Mouse (Mus musculus) CH12.LX (cell line): Measurements from ENCODE around the gene S1pr4. TPM values are rescaled to one million over a fixed set of nuclear protein-coding genes. Genes with fewer than 3 reads are reported as not detected.

Experiments
- DNase-seq: peaks from one replicate; pipeline ENCODE4 v3.0.0-alpha.2; 2013; ENCODE audit errors: extremely low read depth
- H3K27ac ChIP-seq: 2 replicates; pipeline ENCODE4 v1.5.1; 2012; ENCODE audit warnings: low read depth, mild to moderate bottlenecking, control low read depth, moderate library complexity; ENCODE audit not compliant: insufficient read depth
- H3K27me3 ChIP-seq: replicated peaks from 2 replicates; pipeline ENCODE3; 2012; ENCODE audit warnings: inconsistent platforms
- H3K36me3 ChIP-seq, 2 experiments: replicated peaks in 1 of 2; 2 replicates each; pipeline versions ENCODE3 to v1.6.1; 2012; ENCODE audit warnings: inconsistent platforms in 1 of 2, low read length in 1 of 2, mild to moderate bottlenecking in 1 of 2, mixed read lengths in 1 of 2, moderate library complexity in 1 of 2; ENCODE audit not compliant: control insufficient read depth in 1 of 2, insufficient read depth in 1 of 2
- H3K4me1 ChIP-seq, 2 experiments: 2 replicates each; pipeline ENCODE4 v1.6.1; 2012; ENCODE audit warnings: inconsistent platforms in 1 of 2, moderate library complexity in 1 of 2; ENCODE audit not compliant: insufficient read depth in 2 of 2, control insufficient read depth in 1 of 2
- H3K4me2 ChIP-seq: 2 replicates; pipeline ENCODE4 v1.6.1; 2012; ENCODE audit warnings: low read depth, mild to moderate bottlenecking, control low read depth; ENCODE audit not compliant: poor library complexity, insufficient read depth, severe bottlenecking
- H3K4me3 ChIP-seq, 3 experiments: fragments of 150-350 bp in 1 of 3; sonication (generic) in 1 of 3; replicated peaks in 1 of 3; 2 replicates each; pipeline versions ENCODE3 to v1.5.1; 2011 to 2012; ENCODE audit warnings: low read depth in 2 of 3, low read length in 2 of 3, mild to moderate bottlenecking in 2 of 3, moderate library complexity in 2 of 3, control low read depth in 1 of 3, improper control_type of control experiment in 1 of 3, inconsistent platforms in 1 of 3, mixed read lengths in 1 of 3; ENCODE audit not compliant: poor library complexity in 1 of 3
- H3K79me2 ChIP-seq: replicated peaks from 2 replicates; pipeline ENCODE4 v1.6.1; 2012; ENCODE audit warnings: mild to moderate bottlenecking, moderate library complexity; ENCODE audit not compliant: control insufficient read depth, poor library complexity, insufficient read depth, severe bottlenecking; ENCODE audit errors: extremely low read depth
- H3K9ac ChIP-seq: 2 replicates; pipeline ENCODE4 v1.6.1; 2012; ENCODE audit warnings: low read depth, mild to moderate bottlenecking, control low read depth, moderate library complexity; ENCODE audit not compliant: insufficient read depth
- H3K9me3 ChIP-seq: replicated peaks from 2 replicates; pipeline ENCODE3; 2012; ENCODE audit warnings: low read length, inconsistent platforms, mixed read lengths
- BHLHE40 ChIP-seq: IDR thresholded peaks from 2 replicates; pipeline ENCODE4 v1.6.1; 2011; ENCODE audit warnings: mild to moderate bottlenecking, low read depth, low read length, improper control_type of control experiment
- CHD2 ChIP-seq: IDR thresholded peaks from 2 replicates; pipeline ENCODE4 v1.6.1; 2011; ENCODE audit warnings: low read length, improper control_type of control experiment
- ELF1 ChIP-seq: IDR thresholded peaks from 2 replicates; pipeline ENCODE4 v1.6.1; 2014; ENCODE audit warnings: low read depth, mild to moderate bottlenecking, inconsistent platforms, low read length, improper control_type of control experiment
- EP300 ChIP-seq: IDR thresholded peaks from 2 replicates; pipeline ENCODE4 v1.6.1; 2011; ENCODE audit warnings: low read length, improper control_type of control experiment
- HCFC1 ChIP-seq: IDR thresholded peaks from 2 replicates; pipeline ENCODE4 v1.6.1; 2012; ENCODE audit warnings: low read depth, mild to moderate bottlenecking, inconsistent platforms, low read length, improper control_type of control experiment
- IRF4 ChIP-seq: IDR thresholded peaks from 2 replicates; pipeline ENCODE4 v1.6.1; 2014; ENCODE audit warnings: low read depth, mild to moderate bottlenecking, inconsistent platforms, low read length, improper control_type of control experiment
- JUN ChIP-seq: IDR thresholded peaks from 2 replicates; pipeline ENCODE4 v1.6.1; 2011; ENCODE audit warnings: low read depth, mild to moderate bottlenecking, low read length, improper control_type of control experiment, moderate library complexity; ENCODE audit not compliant: insufficient read depth
- KAT2A ChIP-seq: IDR thresholded peaks from 2 replicates; pipeline ENCODE4 v1.6.1; 2012; ENCODE audit warnings: low read length, improper control_type of control experiment, inconsistent platforms; ENCODE audit not compliant: insufficient replicate concordance
- MAFK ChIP-seq: IDR thresholded peaks from 2 replicates; pipeline ENCODE4 v1.6.1; 2011; ENCODE audit warnings: low read length, improper control_type of control experiment; ENCODE audit not compliant: insufficient replicate concordance
- MAX ChIP-seq: IDR thresholded peaks from 2 replicates; pipeline ENCODE4 v1.6.1; 2011; ENCODE audit warnings: low read length, improper control_type of control experiment
- MAZ ChIP-seq: IDR thresholded peaks from 2 replicates; pipeline ENCODE4 v1.6.1; 2012; ENCODE audit warnings: low read depth, mild to moderate bottlenecking, inconsistent platforms, low read length, improper control_type of control experiment, moderate library complexity
- MEF2A ChIP-seq: IDR thresholded peaks from 2 replicates; pipeline ENCODE4 v1.6.1; 2014; ENCODE audit warnings: low read depth, mild to moderate bottlenecking, inconsistent platforms, low read length, improper control_type of control experiment, borderline replicate concordance
- NELFE ChIP-seq: IDR thresholded peaks from 2 replicates; pipeline ENCODE4 v1.6.1; 2011; ENCODE audit warnings: low read depth, low read length, improper control_type of control experiment
- NRF1 ChIP-seq: IDR thresholded peaks from 2 replicates; pipeline ENCODE4 v1.6.1; 2014; ENCODE audit warnings: low read depth, mild to moderate bottlenecking, inconsistent platforms, low read length, improper control_type of control experiment, moderate library complexity
- PAX5 ChIP-seq: IDR thresholded peaks from 2 replicates; pipeline ENCODE4 v1.6.1; 2012; ENCODE audit warnings: low read length, inconsistent platforms, mixed read lengths
- POLR2A ChIP-seq: IDR thresholded peaks from 2 replicates; pipeline ENCODE4 v1.6.1; 2011; ENCODE audit warnings: low read depth, mild to moderate bottlenecking, improper control_type of control experiment, low read length
- RCOR1 ChIP-seq: conservative IDR thresholded peaks from 2 replicates; pipeline ENCODE4 v1.6.1; 2012; ENCODE audit warnings: low read depth, mild to moderate bottlenecking, inconsistent platforms, low read length, improper control_type of control experiment
- SIN3A ChIP-seq: IDR thresholded peaks from 2 replicates; pipeline ENCODE4 v1.6.1; 2012; ENCODE audit warnings: low read length, improper control_type of control experiment, inconsistent platforms
- TBP ChIP-seq: conservative IDR thresholded peaks from 2 replicates; pipeline ENCODE4 v1.6.1; 2011; ENCODE audit warnings: low read depth, low read length, improper control_type of control experiment
- TCF12 ChIP-seq: IDR thresholded peaks from 2 replicates; pipeline ENCODE4 v1.6.1; 2014; ENCODE audit warnings: low read depth, mild to moderate bottlenecking, inconsistent platforms, low read length, improper control_type of control experiment
- UBTF ChIP-seq: IDR thresholded peaks from 2 replicates; pipeline ENCODE4 v1.6.1; 2012; ENCODE audit warnings: low read depth, mild to moderate bottlenecking, inconsistent platforms, low read length, improper control_type of control experiment, moderate library complexity
- ZKSCAN1 ChIP-seq: IDR thresholded peaks from 2 replicates; pipeline ENCODE4 v1.6.1; 2012; ENCODE audit warnings: low read depth, inconsistent platforms, low read length, improper control_type of control experiment, borderline replicate concordance
- dilution Hi-C: fragments of 300-500 bp; cut with MboI; formaldehyde crosslinking; loops from 2 replicates; pipeline ENCODE4 v1.14.3; 2020; ENCODE audit warnings: low sequenced_read_pairs; ENCODE audit not compliant: extremely low pct_unique_long_range_greater_than_20kb, extremely low pct_ligation_motif_present
- in situ Hi-C: fragments of 300-500 bp; cut with MboI; formaldehyde crosslinking; loops from 3 replicates; pipeline ENCODE4 v1.14.3; 2019; ENCODE audit warnings: low sequenced_read_pairs, low pct_ligation_motif_present, low pct_unique_long_range_greater_than_20kb, mixed read lengths
- polyA plus RNA-seq: library from polyadenylated mRNA; unstranded; fragments of >175 nt; gene quantifications from 2 replicates; pipeline ENCODE4 v1.2.1, GENCODE M21; 2012; ENCODE audit warnings: low read depth; ENCODE audit not compliant: insufficient read length
- total RNA-seq, 2 experiments: library from RNA; depleted of rRNA; stranded (reverse); fragments of 300-350 nt in 1 of 2; fragments of >200 nt in 1 of 2; gene quantifications; 2 replicates each; pipeline ENCODE4 v1.2.3; 2012 to 2014

S1pr4 gene
- total and polyA plus RNA-seq, 3 experiments, result 0.19 to 0.30 TPM; not detected in 1

DNA sequence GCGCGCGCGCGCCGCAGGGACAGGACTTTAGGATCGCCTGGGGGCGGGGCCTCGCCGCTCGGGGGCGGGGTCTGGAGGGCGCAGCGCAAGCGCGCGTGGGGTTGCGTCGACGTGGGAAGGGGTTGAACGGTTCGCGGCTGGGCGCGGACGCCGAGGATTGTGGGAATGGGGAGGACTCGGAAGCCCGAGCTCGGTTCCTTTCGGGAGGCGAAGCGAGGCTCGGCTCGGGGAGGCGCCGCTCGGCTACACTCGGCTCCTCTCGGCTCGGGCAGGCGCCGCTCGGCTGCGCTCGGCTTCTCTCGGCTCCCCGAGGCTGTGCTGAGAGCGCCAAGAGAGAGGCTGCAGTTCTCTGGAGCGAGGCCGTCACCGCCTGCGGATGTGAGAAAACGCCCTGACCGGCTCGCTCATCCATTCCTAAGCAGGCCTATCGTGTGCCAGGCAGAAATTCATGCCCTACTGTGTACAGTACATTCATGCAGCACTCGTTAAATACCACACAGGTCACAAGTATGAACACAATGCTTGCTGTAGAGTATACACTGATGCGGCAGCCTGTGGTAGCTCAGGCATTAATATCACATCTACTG, 45.3 kb upstream of the S1pr4 start, which contains the start of gene Gna11:
Gna11 (minus strand) TSS at position 30 of the 587 bp plus-strand sequence.
- Histone ChIP-seq H3K9me3 (no peaks in the 10 kb centered on the region), H3K4me1 (peaks cover 7 to 43% of the 10 kb centered on the region in 2 experiments; a peak in 3 of 4 replicates), H3K4me3 (peak within 1 kb of the TSS; percentile 73 to 100 (median 84))
- peak; percentile 95 for DNase-seq
- in situ Hi-C loops, result no loop called here
- TF ChIP-seq TBP (no peak), MAX (peak; percentile 29; the same call in 1 of the 2 replicates), EP300 (no peak), NELFE (peak; percentile 54), MAZ (no peak), ZKSCAN1 (peak; percentile 95), MEF2A (0 out of 2 replicates have a peak, but pooled peaks have one; percentile 16), KAT2A (0 out of 2 replicates have a peak, but pooled peaks have one; percentile 25), POLR2A (peak; percentile 66; the same call in 1 of the 2 replicates), IRF4 (peak; percentile 30; the same call in 1 of the 2 replicates), ELF1 (peak; percentile 61), UBTF (no peak), MAFK (no peak), NRF1 (peak; percentile 92), HCFC1 (peak; percentile 63; the same call in 1 of the 2 replicates)
- TF ChIP-seq, all 38 proteins: peak for 10
- peak within 1 kb of the TSS; percentile 66; the same call in 1 of the 2 replicates for H3K27ac ChIP-seq
- H3K79me2 ChIP-seq, result peaks cover 12% of the 10 kb centered on the region
- H3K4me2 ChIP-seq, result peak within 1 kb of the TSS; percentile 48
- dilution Hi-C loops, result no loop called here
- peak within 1 kb of the TSS; percentile 98 for H3K9ac ChIP-seq
- peaks cover 5% of the 10 kb centered on the region for H3K27me3 ChIP-seq
- peaks cover 0 to 30% of the 10 kb centered on the region in 2 experiments for H3K36me3 ChIP-seq

DNA sequence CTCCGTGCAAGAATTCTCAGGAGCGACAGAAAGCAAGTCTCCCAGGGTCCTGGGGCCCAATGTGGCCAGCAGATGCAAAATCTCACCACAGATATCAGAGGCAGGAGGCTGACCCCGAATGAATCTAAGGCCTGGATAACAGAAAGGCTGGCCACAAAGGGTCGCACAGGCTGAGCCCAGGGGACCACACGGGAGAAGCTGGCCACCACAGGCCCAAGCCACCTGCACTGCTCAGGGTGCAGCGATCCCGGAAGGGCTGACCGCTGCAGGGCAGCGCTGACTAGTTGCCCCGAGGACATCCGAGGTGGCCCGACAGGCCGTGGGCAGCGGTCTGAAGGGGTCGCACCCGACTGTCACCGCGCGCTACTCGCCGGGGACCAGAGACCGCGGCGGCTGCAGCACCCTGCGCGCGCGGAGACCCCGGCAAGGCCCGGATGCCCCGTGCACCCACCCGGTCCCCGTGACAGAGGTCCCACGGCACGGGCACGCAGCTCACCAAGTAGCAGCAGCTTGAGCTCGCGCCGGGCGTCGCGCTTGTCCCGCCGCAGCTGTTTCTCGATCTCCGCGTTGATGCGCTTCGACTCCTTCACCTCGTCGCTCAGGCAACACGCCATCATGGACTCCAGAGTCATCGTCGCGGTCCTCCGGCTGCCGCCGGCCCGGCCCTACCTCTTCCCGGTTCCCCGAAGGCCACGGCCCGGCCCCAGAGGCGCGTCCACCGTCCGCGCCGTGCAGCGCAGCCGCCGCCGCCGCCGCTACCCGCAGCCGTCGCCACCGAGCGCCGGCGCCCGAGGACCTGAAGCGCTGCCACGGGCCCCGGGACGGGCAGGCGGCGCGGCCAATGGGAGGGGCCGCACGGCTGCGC, 44.6 kb upstream of the S1pr4 start:
- in situ Hi-C loops, result no loop called here

More for the DNA sequence above, 44.6 kb upstream of the S1pr4 start:
- Histone ChIP-seq H3K4me1 (peaks cover 7 to 45% of the 10 kb centered on the region in 2 experiments; a peak in 3 of 4 replicates), H3K4me3 (peak overlapping the region; percentile 73 to 100 (median 84)), H3K36me3 (peaks cover 3 to 37% of the 10 kb centered on the region in 2 experiments), H3K9ac (peak overlapping the region; percentile 98), H3K27ac (no peak overlapping the region), H3K27me3 (peaks cover 5% of the 10 kb centered on the region), H3K4me2 (peak overlapping the region; percentile 32), H3K9me3 (no peaks in the 10 kb centered on the region), H3K79me2 (peaks cover 12% of the 10 kb centered on the region)
- DNase-seq, result no peak
- TF ChIP-seq POLR2A (peak; percentile 70; the same call in 1 of the 2 replicates), TCF12 (no peak; the same call in 1 of the 2 replicates), MEF2A (no peak), RCOR1 (no peak), UBTF (0 out of 2 replicates have a peak, but pooled peaks have one; percentile 12), BHLHE40 (no peak), CHD2 (no peak), JUN (no peak), EP300 (no peak), ELF1 (peak; percentile 39; the same call in 1 of the 2 replicates), PAX5 (no peak), SIN3A (peak; percentile 4; the same call in 1 of the 2 replicates)
- dilution Hi-C loops, result no loop called here
